Comparison of ENCODE assay signal across 11 mouse cellular contexts in genomic region chr5:122343768-122344167, GRCm38 (mm10). TPM values are rescaled to one million over a fixed set of nuclear protein-coding genes. Genes with fewer than 3 reads are reported as not detected.
DNase-seq lines count a peak whose midpoint lies in the region; ATAC-seq lines count a peak whose summit lies in the region.
"Had no signal": no experiment of that assay in that cellular context is flagged by ENCODE, and none has a peak within 500 bp of the region (broad histone marks: within the 10 kb centered on the region; RNA-seq: fewer than 3 reads in every experiment).

No protein-coding gene starts in this region.

- H3K4me3 ChIP-seq in neural tube, embryonic 14.5 days (ENCODE audit: low read depth, low read length), result no peak overlapping the region
- H3K4me3 ChIP-seq: erythroblast, embryonic 14.5 days; heart, embryonic 12.5 days; liver, embryonic 12.5 days; neural tube, embryonic 12.5 days had no signal

- H3K36me3 ChIP-seq in neural tube, embryonic 14.5 days (ENCODE audit: control insufficient read depth, insufficient read depth, low read length), result no peaks in the 10 kb centered on the region
- H3K36me3 ChIP-seq: heart, embryonic 12.5 days; liver, embryonic 12.5 days; neural tube, embryonic 12.5 days had no signal

- 51% methylated on average over 7 of the region's 7 CpGs for WGBS in neural tube, embryonic 14.5 days

- H3K9ac ChIP-seq in neural tube, embryonic 14.5 days (replicated peaks; ENCODE audit: low read depth, low read length), result no peak overlapping the region
- H3K9ac ChIP-seq: heart, embryonic 12.5 days; liver, embryonic 12.5 days; neural tube, embryonic 12.5 days had no signal

- H3K27ac ChIP-seq in neural tube, embryonic 14.5 days (ENCODE audit: low read depth, low read length), result 0 out of 2 replicates have a peak overlapping the region, but pooled peaks have one; percentile 1
- H3K27ac ChIP-seq: liver, embryonic 12.5 days; neural tube, embryonic 12.5 days had no signal

- no peak overlapping the region for H3K4me2 ChIP-seq in neural tube, embryonic 14.5 days (ENCODE audit: low read depth, low read length)
- H3K4me2 ChIP-seq: heart, embryonic 12.5 days; liver, embryonic 12.5 days; neural tube, embryonic 12.5 days had no signal

- peak; percentile 23 for DNase-seq in lung, postnatal 25 days (ENCODE audit: low spot score)
- DNase-seq in lung, adult 18-20 months, result no peak
- peak; percentile 16 for DNase-seq in T-cell, adult 2 months (ENCODE audit: low spot score)
- no peak for DNase-seq in cerebellum, postnatal 10 days

- peak; percentile 87 for ATAC-seq in granulocyte monocyte progenitor cell, adult 5-6 weeks (replicated peaks; ENCODE audit: poor library complexity, severe bottlenecking)
- ATAC-seq in neural tube, embryonic 14.5 days (ENCODE audit: low read depth), result no peak
- no peak for ATAC-seq in inflammation-experienced regulatory T-cells, adult 6 months
- ATAC-seq: liver, embryonic 12.5 days had no signal

- no peaks in the 10 kb centered on the region for H3K27me3 ChIP-seq in neural tube, embryonic 14.5 days (ENCODE audit: control insufficient read depth, insufficient read depth, low read length)
- H3K27me3 ChIP-seq: heart, embryonic 12.5 days; liver, embryonic 12.5 days; neural tube, embryonic 12.5 days had no signal

- no peaks in the 10 kb centered on the region for H3K4me1 ChIP-seq in neural tube, embryonic 14.5 days (ENCODE audit: control insufficient read depth, insufficient read depth, low read length)
- H3K4me1 ChIP-seq: heart, embryonic 12.5 days; liver, embryonic 12.5 days; neural tube, embryonic 12.5 days had no signal

- no peaks in the 10 kb centered on the region for H3K9me3 ChIP-seq in neural tube, embryonic 14.5 days (ENCODE audit: control insufficient read depth, low read length)
- H3K9me3 ChIP-seq: liver, embryonic 12.5 days had no signal

RNA-seq across cellular contexts. Expression of gene Rad9b, which starts 10.3 kb away (rescaled TPM):
- 1.2 and 3.3 TPM in 2 replicates for total RNA-seq in granulocyte monocyte progenitor cell, adult 5-6 weeks (2014; fragmentation: Nextera tagmentation)
- 4.6 and 5.6 TPM in 2 replicates for total RNA-seq in granulocyte monocyte progenitor cell, adult 5-6 weeks (2017)
- 20.2 and 24.7 TPM in 2 replicates for polyA plus RNA-seq in neural tube, embryonic 14.5 days (2014; fragmentation: Nextera tagmentation; extraction: Ambion mirVana)
- polyA plus RNA-seq in inflammation-experienced regulatory T-cells, adult 6 months (2017; shearing (Covaris generic)), result 10 to 100 TPM in 2 of 3 experiments, 1 to 10 TPM in 1; 6.1 to 16.8 (median 13.9) TPM
- polyA plus RNA-seq: erythroblast, embryonic 14.5 days had no signal

RNA-seq across cellular contexts. Expression of gene Vps29, which starts 10.4 kb away (rescaled TPM):
- total RNA-seq in granulocyte monocyte progenitor cell, adult 5-6 weeks (2014; fragmentation: Nextera tagmentation), result 118 and 128 TPM in 2 replicates
- total RNA-seq in granulocyte monocyte progenitor cell, adult 5-6 weeks (2017), result 89.8 and 105 TPM in 2 replicates
- polyA plus RNA-seq in neural tube, embryonic 14.5 days (2014; fragmentation: Nextera tagmentation; extraction: Ambion mirVana), result 325 and 347 TPM in 2 replicates
- polyA plus RNA-seq in inflammation-experienced regulatory T-cells, adult 6 months (2017; shearing (Covaris generic)), result 100 to 1,000 TPM; 206 to 295 (median 210) TPM

RNA-seq across cellular contexts. Expression of gene Gpn3, which starts 27.9 kb away (rescaled TPM):
- total RNA-seq in granulocyte monocyte progenitor cell, adult 5-6 weeks (2014; fragmentation: Nextera tagmentation), result 35.0 and 59.8 TPM in 2 replicates
- 42.2 and 51.9 TPM in 2 replicates for total RNA-seq in granulocyte monocyte progenitor cell, adult 5-6 weeks (2017)
- polyA plus RNA-seq in neural tube, embryonic 14.5 days (2014; fragmentation: Nextera tagmentation; extraction: Ambion mirVana), result 44.7 and 48.2 TPM in 2 replicates
- 10 to 100 TPM; 42.4 to 69.7 (median 60.2) TPM for polyA plus RNA-seq in inflammation-experienced regulatory T-cells, adult 6 months (2017; shearing (Covaris generic))

RNA-seq across cellular contexts. Expression of gene Fam216a, which starts 28.4 kb away (rescaled TPM):
- total RNA-seq in granulocyte monocyte progenitor cell, adult 5-6 weeks (2014; fragmentation: Nextera tagmentation), result 13.4 and 21.1 TPM in 2 replicates
- total RNA-seq in granulocyte monocyte progenitor cell, adult 5-6 weeks (2017), result 51.9 and 57.9 TPM in 2 replicates
- polyA plus RNA-seq in neural tube, embryonic 14.5 days (2014; fragmentation: Nextera tagmentation; extraction: Ambion mirVana), result 146 and 158 TPM in 2 replicates
- polyA plus RNA-seq in inflammation-experienced regulatory T-cells, adult 6 months (2017; shearing (Covaris generic)), result 1 to 10 TPM; 7.3 to 9.4 (median 7.9) TPM

RNA-seq across cellular contexts. Expression of gene Arpc3, which starts 47.9 kb away (rescaled TPM):
- 271 and 276 TPM in 2 replicates for total RNA-seq in granulocyte monocyte progenitor cell, adult 5-6 weeks (2014; fragmentation: Nextera tagmentation)
- total RNA-seq in granulocyte monocyte progenitor cell, adult 5-6 weeks (2017), result 988 and 1,056 TPM in 2 replicates
- polyA plus RNA-seq in neural tube, embryonic 14.5 days (2014; fragmentation: Nextera tagmentation; extraction: Ambion mirVana), result 46.6 and 81.6 TPM in 2 replicates
- polyA plus RNA-seq in inflammation-experienced regulatory T-cells, adult 6 months (2017; shearing (Covaris generic)), result 100 to 1,000 TPM; 331 to 710 (median 523) TPM

Comparison
In these comparisons a context has a peak if more than half of its experiments do, and no peak if none do; other contexts are left out.
1. DNase-seq: peak in lung, postnatal 25 days (single experiment) and T-cell, adult 2 months (single experiment); none in lung, adult 18-20 months (0 of 2) and cerebellum, postnatal 10 days (0 of 2).